Mouse (Mus musculus): Measurements from ENCODE around the gene B3galt1. TPM values are rescaled to one million over a fixed set of nuclear protein-coding genes. Genes with fewer than 3 reads are reported as not detected.

The B3galt1 gene
- total and polyA plus RNA-seq, 3 experiments: not detected

- no peaks in the 10 kb centered on the region for H3K79me2 ChIP-seq (ENCODE audit: control insufficient read depth, insufficient read depth, low read length, poor library complexity)
- no peak overlapping the region for H3K27ac ChIP-seq (ENCODE audit: control insufficient read depth, low read depth, low read length)
- H3K4me3 ChIP-seq (ENCODE audit: control insufficient read depth in 1 of 2, insufficient read depth in 1 of 2, low read depth in 2 of 2, low read length in 2 of 2): no peak overlapping the region
- H3K4me1 ChIP-seq (ENCODE audit: control insufficient read depth in 1 of 2, insufficient read depth in 2 of 2, low read length in 2 of 2): no peaks in the 10 kb centered on the region
- no peak for DNase-seq (ENCODE audit: low read depth, low spot score)
- no peaks in the 10 kb centered on the region for H3K27me3 ChIP-seq (ENCODE audit: control insufficient read depth in 1 of 2, insufficient read depth in 2 of 2, low read length in 2 of 2)
- H3K9me3 ChIP-seq (replicated peaks; ENCODE audit: insufficient read depth, low read length): no peaks in the 10 kb centered on the region
- no peaks in the 10 kb centered on the region for H3K36me3 ChIP-seq (ENCODE audit: control insufficient read depth in 1 of 2, insufficient read depth in 2 of 2, low read length in 2 of 2)
- TF ChIP-seq EP300 (IDR thresholded peaks at IDR 0.05; ENCODE audit: low read depth in 1 of 2, low read length in 2 of 2) (no peak), RCOR1 (IDR thresholded peaks at IDR 0.05; ENCODE audit: low read depth, low read length) (no peak)
- H3K9ac ChIP-seq (ENCODE audit: control insufficient read depth, low read depth, low read length, poor library complexity, severe bottlenecking): no peak overlapping the region
Measured at GRCm38 (mm10) chr2:67897956-67898689, 332.5 kb downstream of the B3galt1 start.

GRCm38 (mm10) chr2:67901574-67901973 is 335.9 kb downstream of the B3galt1 start:
- no peak for TF ChIP-seq POLR2AphosphoS5 (IDR thresholded peaks at IDR 0.05; ENCODE audit: borderline replicate concordance, low read depth, low read length)
- Histone ChIP-seq H3K4me1 (ENCODE audit: control insufficient read depth in 1 of 2, insufficient read depth in 2 of 2, low read length in 2 of 2) (no peaks in the 10 kb centered on the region), H3K79me2 (ENCODE audit: control insufficient read depth, insufficient read depth, low read length, poor library complexity) (no peaks in the 10 kb centered on the region), H3K27ac (ENCODE audit: control insufficient read depth, low read depth, low read length) (no peak overlapping the region), H3K9me3 (replicated peaks; ENCODE audit: insufficient read depth, low read length) (no peaks in the 10 kb centered on the region), H3K9ac (ENCODE audit: control insufficient read depth, low read depth, low read length, poor library complexity, severe bottlenecking) (no peak overlapping the region), H3K4me3 (ENCODE audit: control insufficient read depth in 1 of 2, insufficient read depth in 1 of 2, low read depth in 2 of 2, low read length in 2 of 2) (no peak overlapping the region), H3K36me3 (ENCODE audit: control insufficient read depth in 1 of 2, insufficient read depth in 2 of 2, low read length in 2 of 2) (no peaks in the 10 kb centered on the region), H3K27me3 (ENCODE audit: control insufficient read depth in 1 of 2, insufficient read depth in 2 of 2, low read length in 2 of 2) (no peaks in the 10 kb centered on the region)
- DNase-seq (ENCODE audit: low read depth, low spot score): no peak

GRCm38 (mm10) chr2:67902651-67903292 is 337.1 kb downstream of the B3galt1 start:
- no peaks in the 10 kb centered on the region for H3K4me1 ChIP-seq (ENCODE audit: control insufficient read depth in 1 of 2, insufficient read depth in 2 of 2, low read length in 2 of 2)
- H3K36me3 ChIP-seq (ENCODE audit: control insufficient read depth in 1 of 2, insufficient read depth in 2 of 2, low read length in 2 of 2): no peaks in the 10 kb centered on the region
- no peak overlapping the region for H3K27ac ChIP-seq (ENCODE audit: control insufficient read depth, low read depth, low read length)
- no peak overlapping the region for H3K4me3 ChIP-seq (ENCODE audit: control insufficient read depth in 1 of 2, insufficient read depth in 1 of 2, low read depth in 2 of 2, low read length in 2 of 2)
- no peaks in the 10 kb centered on the region for H3K9me3 ChIP-seq (replicated peaks; ENCODE audit: insufficient read depth, low read length)
- no peaks in the 10 kb centered on the region for H3K79me2 ChIP-seq (ENCODE audit: control insufficient read depth, insufficient read depth, low read length, poor library complexity)
- no peak for TF ChIP-seq RCOR1 (IDR thresholded peaks at IDR 0.05; ENCODE audit: low read depth, low read length)
- TF ChIP-seq E2F4 (IDR thresholded peaks at IDR 0.05; ENCODE audit: borderline replicate concordance, low read depth, low read length): no peak
- TF ChIP-seq MYB (IDR thresholded peaks at IDR 0.05; ENCODE audit: low read depth, low read length): no peak
- no peak for TF ChIP-seq USF1 (IDR thresholded peaks at IDR 0.05; ENCODE audit: low read depth, low read length)
- no peak for TF ChIP-seq POLR2A (IDR thresholded peaks at IDR 0.05; ENCODE audit: control insufficient read depth in 1 of 2, insufficient read depth in 1 of 2, low read depth in 1 of 2, low read length in 2 of 2, poor library complexity in 1 of 2)
- TF ChIP-seq CHD2 (IDR thresholded peaks at IDR 0.05; ENCODE audit: low read length): no peak
- TF ChIP-seq BHLHE40 (IDR thresholded peaks at IDR 0.05; ENCODE audit: borderline replicate concordance, low read depth, low read length): no peak
- no peak for TF ChIP-seq USF2 (IDR thresholded peaks at IDR 0.05; ENCODE audit: borderline replicate concordance in 1 of 2, insufficient read depth in 1 of 2, low read depth in 1 of 2, low read length in 2 of 2)
- no peak for TF ChIP-seq SIN3A (IDR thresholded peaks at IDR 0.05; ENCODE audit: low read length)
- no peak for TF ChIP-seq MAX (IDR thresholded peaks at IDR 0.05; ENCODE audit: low read length)
- no peaks in the 10 kb centered on the region for H3K27me3 ChIP-seq (ENCODE audit: control insufficient read depth in 1 of 2, insufficient read depth in 2 of 2, low read length in 2 of 2)
- H3K9ac ChIP-seq (ENCODE audit: control insufficient read depth, low read depth, low read length, poor library complexity, severe bottlenecking): no peak overlapping the region
- DNase-seq (ENCODE audit: low read depth, low spot score): no peak

Measured in MEL (cell line).